Mouse (Mus musculus): Measurements from ENCODE around the gene 6030458C11Rik.

GRCm38 (mm10) chr15:12781296-12781695 lies 43.2 kb downstream of the 6030458C11Rik start:
- no peak for TF ChIP-seq CTCF (IDR thresholded peaks at IDR 0.05; ENCODE audit: low read depth)
- no peak for TF ChIP-seq EP300 (IDR thresholded peaks at IDR 0.05; ENCODE audit: low read depth)
